ENCODE assay signal across 27 mouse cellular contexts in the genomic region with DNA sequence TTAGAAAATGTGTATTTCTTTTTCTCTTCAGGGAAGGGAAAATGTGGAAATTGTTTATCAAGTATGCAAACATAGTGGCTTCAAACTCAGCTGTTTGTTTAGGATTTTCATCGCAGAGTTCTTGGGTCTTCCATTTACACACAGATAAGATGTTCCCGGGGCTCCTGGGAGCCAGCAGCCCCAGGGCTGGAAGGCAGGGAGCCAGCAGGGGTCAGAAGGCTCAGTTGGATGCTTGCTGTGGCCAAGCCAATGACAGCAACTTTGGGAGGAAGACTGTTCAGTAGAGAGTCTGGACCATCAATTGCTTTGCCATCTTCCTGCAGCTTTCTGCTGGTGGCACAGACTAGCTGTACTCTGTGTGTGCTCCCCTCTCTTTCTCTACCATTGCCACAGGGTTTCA.
A peak's percentile ranks its signal among the peaks of the same experiment; 100 is the strongest.
DNase-seq lines count a peak whose midpoint lies in the region; ATAC-seq and TF ChIP-seq lines count a peak whose summit lies in the region.
"Had no signal": no experiment of that assay in that cellular context is flagged by ENCODE, and none has a peak within 500 bp of the region (broad histone marks: within the 10 kb centered on the region; RNA-seq: fewer than 3 reads in every experiment).

No protein-coding gene starts in this region.

- no peaks in the 10 kb centered on the region for H3K79me2 ChIP-seq in myocyte (ENCODE audit: control insufficient read depth, insufficient read depth)

- H3K4me3 ChIP-seq in heart, embryonic 10.5 days = no peak overlapping the region
- H3K4me3 ChIP-seq in liver, postnatal 0 days (ENCODE audit: low read depth, low read length) = no peak overlapping the region
- no peak overlapping the region for H3K4me3 ChIP-seq in liver, embryonic 11.5 days (ENCODE audit: low read depth, low read length)
- H3K4me3 ChIP-seq in myocyte = no peak overlapping the region
- H3K4me3 ChIP-seq: embryonic facial prominence, embryonic 13.5 days; forebrain, embryonic 13.5 days; heart, embryonic 13.5 days; hindbrain, embryonic 10.5 days; limb, embryonic 13.5 days; liver, embryonic 15.5 days; megakaryocyte, embryonic 14.5 days; midbrain, embryonic 13.5 days had no signal

- no peak overlapping the region for H3ac ChIP-seq in myocyte (ENCODE audit: control insufficient read depth, insufficient read length)

- no peak for TF ChIP-seq EP300 in liver, postnatal 0 days (IDR thresholded peaks at IDR 0.05; ENCODE audit: low read depth)

- no peak for TF ChIP-seq POLR2A in myocyte (IDR thresholded peaks at IDR 0.05; ENCODE audit: insufficient read length, low read depth)

- 22% methylated on average over 2 of the region's 2 CpGs for WGBS in heart, embryonic 10.5 days
- WGBS in liver, postnatal 0 days (ENCODE audit: insufficient replicate concordance) = 44% methylated on average over 2 of the region's 2 CpGs
- WGBS in liver, embryonic 11.5 days = 36% methylated on average over 2 of the region's 2 CpGs

- no peaks in the 10 kb centered on the region for H3K9me3 ChIP-seq in heart, embryonic 10.5 days
- H3K9me3 ChIP-seq in liver, postnatal 0 days (ENCODE audit: low read length) = no peaks in the 10 kb centered on the region
- H3K9me3 ChIP-seq in liver, embryonic 11.5 days (ENCODE audit: control insufficient read depth, low read length) = no peaks in the 10 kb centered on the region
- H3K9me3 ChIP-seq: embryonic facial prominence, embryonic 13.5 days; forebrain, embryonic 13.5 days; heart, embryonic 13.5 days; hindbrain, embryonic 10.5 days; limb, embryonic 13.5 days; liver, embryonic 15.5 days; midbrain, embryonic 13.5 days had no signal

- no peak overlapping the region for H3K4me2 ChIP-seq in liver, postnatal 0 days (ENCODE audit: low read depth, low read length)
- no peak overlapping the region for H3K4me2 ChIP-seq in liver, embryonic 11.5 days
- peak overlapping the region; percentile 12 for H3K4me2 ChIP-seq in myocyte (ENCODE audit: low read depth)
- H3K4me2 ChIP-seq: embryonic facial prominence, embryonic 13.5 days; forebrain, embryonic 13.5 days; heart, embryonic 13.5 days; limb, embryonic 13.5 days; liver, embryonic 15.5 days; midbrain, embryonic 13.5 days had no signal

- peaks cover 24% of the 10 kb centered on the region; the same call in 1 of the 2 replicates for H3K27me3 ChIP-seq in heart, embryonic 10.5 days (ENCODE audit: insufficient read depth, poor library complexity, severe bottlenecking)
- no peaks in the 10 kb centered on the region for H3K27me3 ChIP-seq in liver, postnatal 0 days (ENCODE audit: insufficient read depth, low read length)
- no peaks in the 10 kb centered on the region for H3K27me3 ChIP-seq in liver, embryonic 11.5 days (replicated peaks; ENCODE audit: control insufficient read depth, insufficient read depth, low read length)
- no peaks in the 10 kb centered on the region for H3K27me3 ChIP-seq in myocyte (ENCODE audit: control insufficient read depth, insufficient read depth, insufficient read length)
- H3K27me3 ChIP-seq: forebrain, embryonic 13.5 days; liver, embryonic 15.5 days; megakaryocyte, embryonic 14.5 days; midbrain, embryonic 13.5 days; Patski had no signal

- H3K4me1 ChIP-seq in heart, embryonic 10.5 days = peaks cover 22% of the 10 kb centered on the region
- no peaks in the 10 kb centered on the region for H3K4me1 ChIP-seq in liver, postnatal 0 days (ENCODE audit: insufficient read depth)
- H3K4me1 ChIP-seq in liver, embryonic 11.5 days (replicated peaks; ENCODE audit: control insufficient read depth, insufficient read depth, low read length) = no peaks in the 10 kb centered on the region
- H3K4me1 ChIP-seq: liver, embryonic 15.5 days; megakaryocyte, embryonic 14.5 days had no signal

- intact Hi-C loops in heart, postnatal 25 days (cut with DNase I) = no loop called here

- no peak overlapping the region for H3K9ac ChIP-seq in liver, postnatal 0 days (replicated peaks)
- H3K9ac ChIP-seq in liver, embryonic 11.5 days (ENCODE audit: low read depth, low read length) = no peak overlapping the region
- H3K9ac ChIP-seq: embryonic facial prominence, embryonic 13.5 days; forebrain, embryonic 13.5 days; heart, embryonic 13.5 days; limb, embryonic 13.5 days; liver, embryonic 15.5 days; midbrain, embryonic 13.5 days had no signal

- no peak for ATAC-seq in liver, postnatal 0 days
- ATAC-seq in liver, embryonic 11.5 days (replicated peaks; ENCODE audit: low FRiP score) = no peak
- ATAC-seq in megakaryocyte, adult 5-6 weeks (ENCODE audit: poor library complexity, severe bottlenecking) = no peak
- ATAC-seq: forebrain, embryonic 13.5 days; hindbrain, postnatal 0 days; midbrain, embryonic 13.5 days; Patski had no signal

- DNase-seq in heart, adult 11 months = peak; percentile 93
- DNase-seq in heart, embryonic 10.5 days (ENCODE audit: low spot score) = no peak
- DNase-seq in liver, postnatal 0 days = peak; percentile 31
- no peak for DNase-seq in liver, embryonic 11.5 days (ENCODE audit: low spot score)
- DNase-seq in heart, postnatal 25 days (ENCODE audit: low spot score) = peak; percentile 31
- DNase-seq: adrenal gland, adult 2 months; cerebellum, adult 8-10 months; cerebellum, postnatal 36 days; embryo, embryonic 11 days; gastrocnemius, postnatal 10 days; kidney, adult 18-20 months; kidney, postnatal 4 days; right cerebral cortex, postnatal 25 days; spleen, adult 18-20 months; thymus, postnatal 14 days had no signal

- H3K27ac ChIP-seq in heart, embryonic 10.5 days = no peak overlapping the region
- H3K27ac ChIP-seq in liver, postnatal 0 days (ENCODE audit: low read depth) = no peak overlapping the region
- no peak overlapping the region for H3K27ac ChIP-seq in liver, embryonic 11.5 days (ENCODE audit: low read depth, low read length)
- H3K27ac ChIP-seq: embryonic facial prominence, embryonic 13.5 days; forebrain, embryonic 13.5 days; heart, embryonic 13.5 days; hindbrain, embryonic 10.5 days; hindbrain, postnatal 0 days; limb, embryonic 13.5 days; liver, embryonic 15.5 days; midbrain, embryonic 13.5 days had no signal

- no peak for TF ChIP-seq CTCF in liver, postnatal 0 days (IDR thresholded peaks at IDR 0.05; ENCODE audit: low read depth)

- no peaks in the 10 kb centered on the region for H3K36me3 ChIP-seq in heart, embryonic 10.5 days
- H3K36me3 ChIP-seq in liver, postnatal 0 days (replicated peaks; ENCODE audit: insufficient read depth, low read length) = no peaks in the 10 kb centered on the region
- no peaks in the 10 kb centered on the region for H3K36me3 ChIP-seq in liver, embryonic 11.5 days (ENCODE audit: control insufficient read depth, insufficient read depth, low read length)
- no peaks in the 10 kb centered on the region for H3K36me3 ChIP-seq in myocyte (ENCODE audit: control insufficient read depth, insufficient read depth)
- H3K36me3 ChIP-seq: embryonic facial prominence, embryonic 13.5 days; heart, embryonic 13.5 days; hindbrain, embryonic 10.5 days; limb, embryonic 13.5 days; liver, embryonic 15.5 days; midbrain, embryonic 13.5 days had no signal

TF ChIP-seq in myocyte, 11 proteins besides CTCF, POLR2A, EP300 and RAD21:
- TF ChIP-seq SRF (IDR thresholded peaks at IDR 0.05; ENCODE audit: control insufficient read depth, insufficient read length, low read depth) = no peak
- TF ChIP-seq POLR2AphosphoS2 (IDR thresholded peaks at IDR 0.05; ENCODE audit: insufficient read length, low read depth) = no peak
- no peak for TF ChIP-seq CEBPB (IDR thresholded peaks at IDR 0.05; ENCODE audit: insufficient read depth, poor library complexity, severe bottlenecking)
- TF ChIP-seq MYOD1 (IDR thresholded peaks at IDR 0.05; ENCODE audit: control insufficient read depth in 1 of 3, insufficient read length in 2 of 3, low read depth in 2 of 3) = no peak
- TF ChIP-seq USF1 (IDR thresholded peaks at IDR 0.05; ENCODE audit: low read depth) = no peak

Comparison
In these comparisons a context has a peak if more than half of its experiments do, and no peak if none do; other contexts are left out.
1. DNase-seq: peak in heart, adult 11 months (single experiment), liver, postnatal 0 days (single experiment) and heart, postnatal 25 days (single experiment); none in heart, embryonic 10.5 days (single experiment) and liver, embryonic 11.5 days (single experiment).